Mouse (Mus musculus) stomach, embryonic 15.5 days (tissue): ENCODE measurements around the gene Tbcel. TPM values are rescaled to one million over a fixed set of nuclear protein-coding genes. Genes with fewer than 3 reads are reported as not detected.

Experiments
- ATAC-seq: fragments of 200-750 bp; cut with Nextera tagmentation; 2 replicates; pipeline ENCODE4 v1.8.0; 2017; ENCODE audit warnings: low read depth, moderate number of reproducible peaks, moderate TSS enrichment; ENCODE audit not compliant: insufficient read depth, low FRiP score
- H3K27ac ChIP-seq: fragments of 300-500 bp; sonication (generic); 2 replicates; pipeline ENCODE4 v1.5.1; 2015; ENCODE audit warnings: mild to moderate bottlenecking, inconsistent platforms
- H3K27me3 ChIP-seq: fragments of 300-500 bp; sonication (generic); replicated peaks from 2 replicates; pipeline ENCODE4 v1.6.1; 2015; ENCODE audit warnings: inconsistent platforms
- H3K36me3 ChIP-seq: fragments of 300-500 bp; sonication (generic); 2 replicates; pipeline ENCODE4 v1.6.1; 2015; ENCODE audit warnings: inconsistent platforms
- H3K4me1 ChIP-seq: fragments of 300-500 bp; sonication (generic); 2 replicates; pipeline ENCODE4 v1.6.1; 2015; ENCODE audit warnings: inconsistent platforms
- H3K4me2 ChIP-seq: fragments of 300-500 bp; sonication (generic); 2 replicates; pipeline ENCODE4 v1.6.1; 2015; ENCODE audit warnings: mild to moderate bottlenecking, inconsistent platforms
- H3K4me3 ChIP-seq: fragments of 300-500 bp; sonication (generic); replicated peaks from 2 replicates; pipeline ENCODE4 v1.5.1; 2015; ENCODE audit warnings: inconsistent platforms
- H3K9ac ChIP-seq: fragments of 300-500 bp; sonication (generic); 2 replicates; pipeline ENCODE4 v1.6.1; 2015; ENCODE audit warnings: inconsistent platforms
- H3K9me3 ChIP-seq: fragments of 300-500 bp; sonication (generic); 2 replicates; pipeline ENCODE4 v1.6.1; 2016; ENCODE audit warnings: inconsistent platforms
- WGBS: fragments of 180-500 bp; shearing (Covaris S2); methylation state at CpG from one replicate; pipeline ENCODE4 v1.1.7; 2015; 5-methylcytosine and 5-hydroxymethylcytosine counted together
- polyA plus RNA-seq: library from polyadenylated mRNA; unstranded; fragments of >200 nt; fragmentation: Nextera tagmentation; extraction: Ambion mirVana; gene quantifications from 2 replicates; pipeline ENCODE4 v1.2.1, GENCODE M21; 2015

Gene Tbcel
- polyA plus RNA-seq, 1 experiment from 2014 or later: 4.8 TPM

GRCm38 (mm10) chr9:42432155-42432554, 75.5 kb downstream of the Tbcel start:
- H3K36me3 ChIP-seq: peaks cover 8% of the 10 kb centered on the region; the same call in 1 of the 2 replicates
- H3K9ac ChIP-seq: no peak overlapping the region
- ATAC-seq: no peak
- no peaks in the 10 kb centered on the region for H3K9me3 ChIP-seq
- H3K27ac ChIP-seq: no peak overlapping the region
- no peaks in the 10 kb centered on the region for H3K27me3 ChIP-seq
- no peak overlapping the region for H3K4me3 ChIP-seq
- no peak overlapping the region for H3K4me2 ChIP-seq
- no peaks in the 10 kb centered on the region for H3K4me1 ChIP-seq
- WGBS: 90% methylated on average over 2 of the region's 2 CpGs

- ATAC-seq: no peak
- H3K9me3 ChIP-seq: no peaks in the 10 kb centered on the region
- no peak overlapping the region for H3K4me2 ChIP-seq
- H3K4me3 ChIP-seq: no peak overlapping the region
- H3K36me3 ChIP-seq: peaks cover 7% of the 10 kb centered on the region; the same call in 1 of the 2 replicates
- H3K27me3 ChIP-seq: no peaks in the 10 kb centered on the region
- whole genome bisulfite sequencing: 84% methylated on average over 2 of the region's 2 CpGs
- H3K27ac ChIP-seq: no peak overlapping the region
- H3K9ac ChIP-seq: no peak overlapping the region
- H3K4me1 ChIP-seq: no peaks in the 10 kb centered on the region
Observed at GRCm38 (mm10) chr9:42431606-42432005, 76.0 kb downstream of the Tbcel start.

- Histone ChIP-seq H3K36me3 (0 out of 2 replicates have a peak, but pooled peaks cover 4% of the 10 kb centered on the region), H3K27me3 (no peaks in the 10 kb centered on the region), H3K27ac (no peak overlapping the region), H3K4me3 (no peak overlapping the region), H3K9ac (no peak overlapping the region), H3K9me3 (no peaks in the 10 kb centered on the region), H3K4me1 (no peaks in the 10 kb centered on the region), H3K4me2 (no peak overlapping the region)
- 56% methylated on average over 12 of the region's 12 CpGs for WGBS
- peak; percentile 39; the same call in 1 of the 2 replicates for ATAC-seq
Observed at GRCm38 (mm10) chr9:42428060-42428924, 79.3 kb downstream of the Tbcel start.

- no peaks in the 10 kb centered on the region for H3K4me1 ChIP-seq
- H3K36me3 ChIP-seq: 0 out of 2 replicates have a peak, but pooled peaks cover 4% of the 10 kb centered on the region
- no peak for ATAC-seq
- no peaks in the 10 kb centered on the region for H3K27me3 ChIP-seq
- no peaks in the 10 kb centered on the region for H3K9me3 ChIP-seq
- H3K27ac ChIP-seq: no peak overlapping the region
- H3K4me2 ChIP-seq: no peak overlapping the region
- no peak overlapping the region for H3K9ac ChIP-seq
- no peak overlapping the region for H3K4me3 ChIP-seq
- WGBS: 74% methylated on average over 10 of the region's 10 CpGs
Observed at GRCm38 (mm10) chr9:42426661-42427358, 80.8 kb downstream of the Tbcel start.

- 79% methylated on average over 2 of the region's 2 CpGs for WGBS
Observed at GRCm38 (mm10) chr9:42423649-42424048, 84.0 kb downstream of the Tbcel start.

GRCm38 (mm10) chr9:42419687-42420086, 87.9 kb downstream of the Tbcel start:
- H3K9ac ChIP-seq: no peak overlapping the region
- H3K4me1 ChIP-seq: no peaks in the 10 kb centered on the region
- H3K4me2 ChIP-seq: no peak overlapping the region
- no peaks in the 10 kb centered on the region for H3K27me3 ChIP-seq
- 73% methylated on average over 2 of the region's 2 CpGs for WGBS
- no peaks in the 10 kb centered on the region for H3K36me3 ChIP-seq
- H3K4me3 ChIP-seq: no peak overlapping the region
- no peak overlapping the region for H3K27ac ChIP-seq
- no peak for ATAC-seq
- H3K9me3 ChIP-seq: no peaks in the 10 kb centered on the region

More at GRCm38 (mm10) chr9:42423649-42424048, 84.0 kb downstream of the Tbcel start:
- no peak overlapping the region for H3K27ac ChIP-seq
- H3K9ac ChIP-seq: no peak overlapping the region
- H3K4me2 ChIP-seq: no peak overlapping the region
- H3K9me3 ChIP-seq: no peaks in the 10 kb centered on the region
- no peak for ATAC-seq
- H3K27me3 ChIP-seq: no peaks in the 10 kb centered on the region
- no peaks in the 10 kb centered on the region for H3K4me1 ChIP-seq
- H3K36me3 ChIP-seq: no peaks in the 10 kb centered on the region
- H3K4me3 ChIP-seq: no peak overlapping the region

GRCm38 (mm10) chr9:42418786-42419185, 88.8 kb downstream of the Tbcel start:
- Histone ChIP-seq H3K4me2 (no peak overlapping the region), H3K4me1 (no peaks in the 10 kb centered on the region), H3K4me3 (no peak overlapping the region), H3K9me3 (no peaks in the 10 kb centered on the region), H3K36me3 (no peaks in the 10 kb centered on the region), H3K27me3 (no peaks in the 10 kb centered on the region), H3K9ac (no peak overlapping the region), H3K27ac (no peak overlapping the region)
- WGBS: 87% methylated on average over 5 of the region's 5 CpGs
- ATAC-seq: no peak

GRCm38 (mm10) chr9:42417352-42417952, 90.2 kb downstream of the Tbcel start:
- ATAC-seq: peak; percentile 63

GRCm38 (mm10) chr9:42415184-42415583, 92.4 kb downstream of the Tbcel start:
- Histone ChIP-seq H3K9ac (no peak overlapping the region), H3K36me3 (no peaks in the 10 kb centered on the region), H3K27ac (no peak overlapping the region), H3K4me3 (no peak overlapping the region), H3K4me2 (no peak overlapping the region), H3K27me3 (no peaks in the 10 kb centered on the region), H3K9me3 (no peaks in the 10 kb centered on the region), H3K4me1 (no peaks in the 10 kb centered on the region)
- no peak for ATAC-seq
- 45% methylated on average over 1 of the region's 1 CpGs for WGBS

More at GRCm38 (mm10) chr9:42417352-42417952, 90.2 kb downstream of the Tbcel start:
- H3K4me3 ChIP-seq: no peak overlapping the region
- H3K36me3 ChIP-seq: no peaks in the 10 kb centered on the region
- no peaks in the 10 kb centered on the region for H3K27me3 ChIP-seq
- no peak overlapping the region for H3K4me2 ChIP-seq
- 74% methylated on average over 12 of the region's 12 CpGs for WGBS
- no peak overlapping the region for H3K27ac ChIP-seq
- H3K4me1 ChIP-seq: no peaks in the 10 kb centered on the region
- H3K9ac ChIP-seq: no peak overlapping the region
- no peaks in the 10 kb centered on the region for H3K9me3 ChIP-seq

GRCm38 (mm10) chr9:42413345-42413744, 94.3 kb downstream of the Tbcel start:
- WGBS: 68% methylated on average over 12 of the region's 12 CpGs
- Histone ChIP-seq H3K27me3 (no peaks in the 10 kb centered on the region), H3K9ac (no peak overlapping the region), H3K36me3 (no peaks in the 10 kb centered on the region), H3K27ac (no peak overlapping the region), H3K4me2 (no peak overlapping the region), H3K4me3 (no peak overlapping the region), H3K4me1 (no peaks in the 10 kb centered on the region), H3K9me3 (no peaks in the 10 kb centered on the region)
- ATAC-seq: no peak

GRCm38 (mm10) chr9:42411296-42411695, 96.3 kb downstream of the Tbcel start:
- no peak overlapping the region for H3K4me3 ChIP-seq
- no peak overlapping the region for H3K9ac ChIP-seq
- no peaks in the 10 kb centered on the region for H3K4me1 ChIP-seq
- H3K27me3 ChIP-seq: no peaks in the 10 kb centered on the region
- H3K9me3 ChIP-seq: no peaks in the 10 kb centered on the region
- H3K4me2 ChIP-seq: no peak overlapping the region
- no peaks in the 10 kb centered on the region for H3K36me3 ChIP-seq
- ATAC-seq: no peak; the same call in 1 of the 2 replicates
- no peak overlapping the region for H3K27ac ChIP-seq
- WGBS: 73% methylated on average over 6 of the region's 6 CpGs

- H3K9me3 ChIP-seq: no peaks in the 10 kb centered on the region
- ATAC-seq: no peak
- no peak overlapping the region for H3K4me3 ChIP-seq
- H3K36me3 ChIP-seq: no peaks in the 10 kb centered on the region
- no peak overlapping the region for H3K4me2 ChIP-seq
- no peak overlapping the region for H3K27ac ChIP-seq
- no peaks in the 10 kb centered on the region for H3K27me3 ChIP-seq
- 62% methylated on average over 4 of the region's 4 CpGs for WGBS
- H3K4me1 ChIP-seq: no peaks in the 10 kb centered on the region
- no peak overlapping the region for H3K9ac ChIP-seq
Observed at GRCm38 (mm10) chr9:42405736-42406135, 101.9 kb downstream of the Tbcel start.
